Mouse (Mus musculus): ENCODE data around the gene Ptprj. TPM values are rescaled to one million over a fixed set of nuclear protein-coding genes. Genes with fewer than 3 reads are reported as not detected.

The Ptprj gene
- polyA plus RNA-seq, 1 experiment, result 241 TPM

DNA sequence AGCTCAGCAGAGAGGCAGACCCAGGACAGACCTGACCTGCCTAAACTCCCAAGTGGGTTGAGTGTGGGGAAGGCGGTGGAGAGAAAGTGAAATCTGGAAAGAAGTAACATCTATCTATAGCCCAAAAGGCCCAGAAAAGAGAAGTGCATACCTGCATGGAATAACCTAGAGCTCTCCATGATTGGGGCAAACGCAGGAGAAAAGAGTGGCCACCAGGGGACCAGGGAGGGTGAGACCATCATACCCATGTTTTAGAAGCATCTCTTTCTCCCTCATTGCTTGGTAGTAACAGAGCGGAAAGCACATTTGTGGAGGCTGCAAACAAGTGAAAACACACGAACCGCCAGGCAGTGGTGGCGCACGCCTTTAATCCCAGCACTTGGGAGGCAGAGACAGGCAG, 46.5 kb downstream of the Ptprj start:
- H3K4me1 ChIP-seq (ENCODE audit: control insufficient read depth, insufficient read depth, low read length), result peaks cover 45% of the 10 kb centered on the region
- TF ChIP-seq POLR2A (IDR thresholded peaks at IDR 0.05; ENCODE audit: borderline replicate concordance, low read depth, low read length), result no peak
- H3K4me3 ChIP-seq (ENCODE audit: insufficient read depth, low read length), result no peak overlapping the region
- H3K27ac ChIP-seq (ENCODE audit: insufficient read depth, low read depth, low read length), result no peak overlapping the region

DNA sequence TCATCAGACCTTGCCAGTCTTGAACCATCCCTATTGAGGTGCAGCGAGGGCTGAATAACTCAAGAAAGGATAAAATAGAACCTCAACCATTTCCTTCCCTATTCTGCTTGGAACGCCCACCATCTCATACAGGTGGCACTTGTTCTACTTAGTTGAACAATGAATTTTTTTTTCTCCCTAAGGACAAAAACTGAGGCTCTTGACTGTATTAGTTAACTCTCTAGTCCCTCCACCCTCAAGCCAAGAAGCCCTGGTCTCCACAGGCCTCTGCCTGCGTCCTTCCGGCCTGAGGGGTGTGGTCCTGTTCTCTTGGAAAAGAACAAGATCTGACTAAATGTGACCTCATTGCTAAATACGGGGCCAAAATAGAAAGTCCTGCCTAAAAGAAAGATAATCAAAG, 48.4 kb downstream of the Ptprj start:
- H3K27ac ChIP-seq (ENCODE audit: insufficient read depth, low read depth, low read length), result no peak overlapping the region
- TF ChIP-seq POLR2A (IDR thresholded peaks at IDR 0.05; ENCODE audit: borderline replicate concordance, low read depth, low read length), result no peak
- TF ChIP-seq CTCF (IDR thresholded peaks at IDR 0.05; ENCODE audit: low read depth, low read length), result no peak
- H3K4me1 ChIP-seq (ENCODE audit: control insufficient read depth, insufficient read depth, low read length), result peaks cover 42% of the 10 kb centered on the region
- H3K4me3 ChIP-seq (ENCODE audit: insufficient read depth, low read length), result no peak overlapping the region

DNA sequence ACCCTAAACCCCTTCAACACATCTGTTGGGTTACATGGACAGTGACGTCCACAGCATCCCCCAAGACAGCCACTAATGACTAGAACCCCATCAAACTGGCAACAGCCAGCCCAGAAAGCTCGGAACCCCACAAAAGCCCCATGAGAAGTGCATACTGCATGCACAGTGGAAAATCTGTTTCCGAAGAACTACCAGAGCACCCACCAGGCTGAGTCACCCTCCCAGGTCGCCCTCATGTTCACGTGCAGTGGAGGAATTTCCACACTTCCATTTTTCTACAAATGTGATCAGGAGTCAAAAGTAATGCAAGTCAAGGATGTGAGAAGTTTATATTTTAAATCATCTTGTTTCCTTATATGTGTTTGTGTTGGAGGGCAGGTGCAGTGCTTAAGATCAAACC, 52.3 kb downstream of the Ptprj start:
- peaks cover 34% of the 10 kb centered on the region for H3K4me1 ChIP-seq (ENCODE audit: control insufficient read depth, insufficient read depth, low read length)
- no peak overlapping the region for H3K27ac ChIP-seq (ENCODE audit: insufficient read depth, low read depth, low read length)
- no peak overlapping the region for H3K4me3 ChIP-seq (ENCODE audit: insufficient read depth, low read length)
- TF ChIP-seq POLR2A (IDR thresholded peaks at IDR 0.05; ENCODE audit: borderline replicate concordance, low read depth, low read length), result no peak
- no peak for TF ChIP-seq CTCF (IDR thresholded peaks at IDR 0.05; ENCODE audit: low read depth, low read length)

DNA sequence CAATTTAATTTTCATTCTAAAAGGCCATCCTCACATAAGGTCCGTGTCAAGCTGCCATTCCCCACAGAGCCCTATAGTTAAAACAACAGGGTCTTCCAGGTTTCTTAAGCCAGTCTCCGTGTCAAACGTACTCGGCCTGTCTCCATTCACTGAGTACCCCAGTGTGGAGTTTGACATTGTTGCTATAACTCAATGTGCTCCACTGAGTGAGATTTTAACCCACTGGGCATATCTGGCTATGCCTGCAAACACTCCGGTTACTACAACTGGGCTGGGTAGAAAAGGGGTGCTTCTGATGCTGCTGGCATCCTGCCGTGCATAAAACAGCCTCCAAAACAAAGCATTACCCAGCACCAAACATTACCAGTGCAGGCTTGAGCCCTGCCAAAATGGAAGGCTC, 53.5 kb downstream of the Ptprj start:
- no peak overlapping the region for H3K27ac ChIP-seq (ENCODE audit: insufficient read depth, low read depth, low read length)
- H3K4me1 ChIP-seq (ENCODE audit: control insufficient read depth, insufficient read depth, low read length), result peaks cover 35% of the 10 kb centered on the region

DNA sequence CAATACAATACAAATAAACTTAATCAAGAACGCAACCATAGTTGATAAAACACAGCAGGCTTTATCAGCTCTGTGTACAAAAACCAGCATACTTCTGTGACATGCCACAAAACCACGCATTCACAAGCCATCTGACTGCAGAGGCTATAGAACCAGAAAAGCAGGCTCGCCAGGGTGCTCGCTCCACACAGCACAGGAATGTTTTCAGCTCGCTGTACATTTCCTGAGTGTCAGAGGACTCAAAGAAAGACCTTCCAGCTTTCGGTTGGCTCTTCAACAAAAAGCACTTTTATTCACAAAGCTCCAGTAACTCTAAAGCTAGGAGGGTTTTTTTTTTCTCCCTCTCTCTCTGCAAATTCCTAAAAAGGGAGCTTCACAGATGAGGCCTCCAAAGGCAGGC, 53.9 kb downstream of the Ptprj start:
- TF ChIP-seq POLR2A (IDR thresholded peaks at IDR 0.05; ENCODE audit: borderline replicate concordance, low read depth, low read length), result no peak
- no peak for TF ChIP-seq CTCF (IDR thresholded peaks at IDR 0.05; ENCODE audit: low read depth, low read length)
- H3K27ac ChIP-seq (ENCODE audit: insufficient read depth, low read depth, low read length), result no peak overlapping the region
- no peak overlapping the region for H3K4me3 ChIP-seq (ENCODE audit: insufficient read depth, low read length)
- H3K4me1 ChIP-seq (ENCODE audit: control insufficient read depth, insufficient read depth, low read length), result peaks cover 38% of the 10 kb centered on the region

More for the DNA sequence above, 53.5 kb downstream of the Ptprj start:
- no peak overlapping the region for H3K4me3 ChIP-seq (ENCODE audit: insufficient read depth, low read length)
- TF ChIP-seq CTCF (IDR thresholded peaks at IDR 0.05; ENCODE audit: low read depth, low read length) (no peak), POLR2A (IDR thresholded peaks at IDR 0.05; ENCODE audit: borderline replicate concordance, low read depth, low read length) (no peak)

DNA sequence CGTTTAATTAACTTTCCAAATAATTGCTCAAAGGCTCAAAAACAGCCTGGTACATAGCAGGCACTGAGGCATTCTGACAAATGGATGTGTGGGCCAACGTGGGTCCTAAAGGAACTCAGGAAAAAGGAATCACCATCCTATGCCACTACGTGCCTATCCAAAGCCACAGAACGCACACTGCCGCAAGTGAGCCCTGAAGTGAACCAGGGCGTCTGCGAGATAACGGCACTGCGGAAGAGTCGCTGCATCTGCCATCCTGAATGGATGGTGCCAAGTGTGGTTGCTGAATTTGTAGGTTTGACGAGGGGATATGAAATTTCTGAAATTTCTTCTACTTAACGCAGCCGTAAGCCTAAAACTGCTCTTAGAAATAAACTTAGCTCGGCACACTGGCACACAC, 54.6 kb downstream of the Ptprj start:
- Histone ChIP-seq H3K4me3 (ENCODE audit: insufficient read depth, low read length) (no peak overlapping the region), H3K27ac (ENCODE audit: insufficient read depth, low read depth, low read length) (no peak overlapping the region), H3K4me1 (ENCODE audit: control insufficient read depth, insufficient read depth, low read length) (peaks cover 43% of the 10 kb centered on the region)
- TF ChIP-seq CTCF (IDR thresholded peaks at IDR 0.05; ENCODE audit: low read depth, low read length) (no peak), POLR2A (IDR thresholded peaks at IDR 0.05; ENCODE audit: borderline replicate concordance, low read depth, low read length) (no peak)

DNA sequence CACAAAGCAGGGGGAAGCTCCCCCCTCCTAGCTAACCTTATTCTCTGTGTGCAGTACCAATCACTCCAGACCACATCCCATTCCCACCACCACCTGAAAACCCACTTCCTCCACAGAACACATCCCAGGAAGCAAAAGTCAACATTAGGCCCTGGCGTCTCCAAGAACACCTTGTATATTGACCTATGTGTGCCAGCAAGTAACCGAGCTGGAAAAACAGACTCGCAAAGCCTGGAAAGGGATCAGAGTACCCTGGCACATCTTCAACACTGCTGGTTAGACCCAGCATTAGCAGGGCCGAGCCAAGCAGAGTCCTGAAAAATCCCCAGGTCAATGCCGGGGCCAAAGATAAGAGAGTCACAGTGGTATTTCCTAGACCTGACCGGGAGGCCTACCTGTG, 58.0 kb downstream of the Ptprj start:
- TF ChIP-seq CTCF (IDR thresholded peaks at IDR 0.05; ENCODE audit: low read depth, low read length) (no peak), POLR2A (IDR thresholded peaks at IDR 0.05; ENCODE audit: borderline replicate concordance, low read depth, low read length) (no peak)
- H3K4me1 ChIP-seq (ENCODE audit: control insufficient read depth, insufficient read depth, low read length), result peaks cover 37% of the 10 kb centered on the region
- H3K4me3 ChIP-seq (ENCODE audit: insufficient read depth, low read length), result no peak overlapping the region
- H3K27ac ChIP-seq (ENCODE audit: insufficient read depth, low read depth, low read length), result no peak overlapping the region

DNA sequence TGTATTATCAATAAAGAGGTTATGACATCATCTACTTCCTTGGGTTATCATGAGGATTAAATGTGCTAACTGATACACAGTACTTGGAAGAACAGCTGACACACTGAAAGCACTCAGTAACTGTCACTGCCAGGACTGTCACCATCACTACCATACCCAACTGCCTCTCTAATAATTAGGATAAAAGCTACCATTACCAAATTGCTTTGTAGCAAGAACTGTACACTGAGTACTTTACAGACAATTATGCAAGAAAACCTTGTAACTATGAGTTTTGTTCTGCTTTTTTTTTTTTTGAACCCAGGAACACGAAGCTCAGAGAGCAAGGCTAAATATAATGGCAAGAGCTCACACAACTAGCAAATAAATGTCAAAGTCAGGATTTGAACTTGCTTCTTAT, 58.5 kb downstream of the Ptprj start:
- Histone ChIP-seq H3K27ac (ENCODE audit: insufficient read depth, low read depth, low read length) (no peak overlapping the region), H3K4me3 (ENCODE audit: insufficient read depth, low read length) (no peak overlapping the region), H3K4me1 (ENCODE audit: control insufficient read depth, insufficient read depth, low read length) (peaks cover 42% of the 10 kb centered on the region)
- TF ChIP-seq POLR2A (IDR thresholded peaks at IDR 0.05; ENCODE audit: borderline replicate concordance, low read depth, low read length) (no peak), CTCF (IDR thresholded peaks at IDR 0.05; ENCODE audit: low read depth, low read length) (no peak)

DNA sequence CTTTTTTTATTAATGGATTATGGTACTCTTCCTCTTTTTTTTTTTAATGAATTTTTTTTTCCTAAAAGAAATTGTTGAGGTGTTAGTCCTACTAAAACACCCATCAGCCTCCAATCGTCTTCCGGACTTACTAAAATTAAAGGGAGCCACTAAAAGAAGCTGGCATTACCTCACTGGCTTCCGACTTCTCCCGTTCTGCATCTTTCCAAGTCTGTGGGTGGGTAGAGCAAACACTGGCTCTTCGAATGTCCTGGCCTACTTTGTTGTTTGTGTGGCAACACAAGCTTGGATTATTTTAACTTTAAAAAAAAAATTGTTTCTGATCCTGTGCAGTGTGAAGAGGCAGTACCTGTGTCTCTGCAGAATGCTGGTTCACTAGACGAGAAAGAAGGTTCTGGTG, 62.2 kb downstream of the Ptprj start:
- Histone ChIP-seq H3K4me3 (ENCODE audit: insufficient read depth, low read length) (no peak overlapping the region), H3K4me1 (ENCODE audit: control insufficient read depth, insufficient read depth, low read length) (peaks cover 60% of the 10 kb centered on the region), H3K27ac (ENCODE audit: insufficient read depth, low read depth, low read length) (no peak overlapping the region)
- TF ChIP-seq POLR2A (IDR thresholded peaks at IDR 0.05; ENCODE audit: borderline replicate concordance, low read depth, low read length), result no peak
- TF ChIP-seq CTCF (IDR thresholded peaks at IDR 0.05; ENCODE audit: low read depth, low read length), result no peak

DNA sequence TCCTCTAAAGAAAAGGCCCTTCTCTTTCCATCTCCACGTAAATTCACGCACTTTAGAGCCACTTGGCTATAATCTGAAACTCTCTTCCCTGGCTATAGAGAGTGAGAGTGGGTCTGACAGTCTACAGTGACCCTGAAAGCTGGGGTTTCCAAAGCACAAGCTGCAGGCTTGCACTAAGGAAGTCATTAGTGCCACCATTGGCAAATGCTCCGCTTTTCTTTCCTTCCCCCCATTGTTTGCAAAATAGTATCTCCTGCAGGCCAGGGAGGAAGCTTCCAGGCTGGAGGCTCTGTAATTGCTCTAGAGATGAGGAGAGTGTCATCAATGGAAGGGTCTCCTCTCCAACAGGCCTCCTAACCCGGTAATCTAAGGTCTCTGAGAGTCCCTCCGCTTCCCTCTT, 65.5 kb downstream of the Ptprj start:
- peaks cover 51% of the 10 kb centered on the region for H3K4me1 ChIP-seq (ENCODE audit: control insufficient read depth, insufficient read depth, low read length)

DNA sequence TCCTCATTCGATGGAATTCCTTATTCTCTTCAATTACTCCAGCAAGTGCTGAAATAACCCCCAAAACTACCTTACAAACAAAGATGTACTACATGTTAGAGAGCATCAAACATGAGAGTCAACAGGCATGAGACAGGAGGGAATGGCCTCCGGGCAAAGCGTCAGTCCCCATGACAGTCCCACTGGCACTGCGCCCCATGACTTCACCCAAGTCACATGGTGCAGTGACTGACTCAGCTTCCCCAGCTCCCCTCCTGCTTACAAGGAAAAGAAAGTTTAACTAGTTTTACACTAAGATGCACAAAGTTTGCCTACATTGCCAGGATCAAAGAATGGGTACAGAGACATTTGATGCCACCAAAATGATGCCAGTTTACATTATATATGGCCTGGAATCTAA, 71.2 kb downstream of the Ptprj start:
- peaks cover 61% of the 10 kb centered on the region for H3K4me1 ChIP-seq (ENCODE audit: control insufficient read depth, insufficient read depth, low read length)
- H3K4me3 ChIP-seq (ENCODE audit: insufficient read depth, low read length), result no peak overlapping the region
- no peak for TF ChIP-seq CTCF (IDR thresholded peaks at IDR 0.05; ENCODE audit: low read depth, low read length)
- TF ChIP-seq POLR2A (IDR thresholded peaks at IDR 0.05; ENCODE audit: borderline replicate concordance, low read depth, low read length), result no peak
- H3K27ac ChIP-seq (ENCODE audit: insufficient read depth, low read depth, low read length), result peak overlapping the region; percentile 11; the same call in 1 of the 2 replicates

More for the DNA sequence above, 65.5 kb downstream of the Ptprj start:
- H3K4me3 ChIP-seq (ENCODE audit: insufficient read depth, low read length), result no peak overlapping the region
- no peak for TF ChIP-seq CTCF (IDR thresholded peaks at IDR 0.05; ENCODE audit: low read depth, low read length)
- TF ChIP-seq POLR2A (IDR thresholded peaks at IDR 0.05; ENCODE audit: borderline replicate concordance, low read depth, low read length), result no peak
- no peak overlapping the region for H3K27ac ChIP-seq (ENCODE audit: insufficient read depth, low read depth, low read length)
